In genomic region chr15:32244956-32245836, GRCm38 (mm10) we compare ENCODE assay signal across 7 mouse cellular contexts. TPM values are rescaled to one million over a fixed set of nuclear protein-coding genes. Genes with fewer than 3 reads are reported as not detected.
DNase-seq lines count a peak whose midpoint lies in the region; ATAC-seq and TF ChIP-seq lines count a peak whose summit lies in the region.

No protein-coding gene starts in this region.

- no peak for TF ChIP-seq EP300 in ES-Bruce4 (IDR thresholded peaks at IDR 0.05; ENCODE audit: insufficient read depth, low read depth, low read length)

- ATAC-seq in kidney, embryonic 15.5 days (replicated peaks; ENCODE audit: low FRiP score): peak; percentile 77
- peak; percentile 64 for ATAC-seq in lung, embryonic 16.5 days (ENCODE audit: low read depth)

- H3K27me3 ChIP-seq in ES-Bruce4 (ENCODE audit: control insufficient read depth, insufficient read depth, low read length, poor library complexity, severe bottlenecking): no peaks in the 10 kb centered on the region
- no peaks in the 10 kb centered on the region for H3K27me3 ChIP-seq in kidney, embryonic 15.5 days
- no peaks in the 10 kb centered on the region for H3K27me3 ChIP-seq in lung, embryonic 16.5 days (ENCODE audit: control insufficient read depth, insufficient read depth, low read depth, low read length)

- TF ChIP-seq POLR2A in ES-Bruce4 (IDR thresholded peaks at IDR 0.05; ENCODE audit: insufficient read depth, low read length): no peak

- no peak overlapping the region for H3K27ac ChIP-seq in ES-Bruce4 (ENCODE audit: insufficient read depth, low read length)
- H3K27ac ChIP-seq in kidney, embryonic 15.5 days: peak overlapping the region; percentile 64
- peak overlapping the region; percentile 76 for H3K27ac ChIP-seq in lung, embryonic 16.5 days (ENCODE audit: low read length)

- WGBS in kidney, embryonic 15.5 days: under 1% methylated on average over 52 of the region's 52 CpGs
- WGBS in lung, embryonic 16.5 days: under 1% methylated on average over 52 of the region's 52 CpGs

- H3K36me3 ChIP-seq in ES-Bruce4 (ENCODE audit: control insufficient read depth, insufficient read depth, low read length, poor library complexity, severe bottlenecking): no peaks in the 10 kb centered on the region
- peaks cover 14% of the 10 kb centered on the region for H3K36me3 ChIP-seq in kidney, embryonic 15.5 days
- peaks cover 4% of the 10 kb centered on the region; the same call in 1 of the 2 replicates for H3K36me3 ChIP-seq in lung, embryonic 16.5 days (ENCODE audit: control insufficient read depth, insufficient read depth, low read length)

- H3K9ac ChIP-seq in ES-Bruce4 (ENCODE audit: low read depth, poor library complexity, severe bottlenecking): peak overlapping the region; percentile 79
- peak overlapping the region; percentile 71 for H3K9ac ChIP-seq in kidney, embryonic 15.5 days
- H3K9ac ChIP-seq in lung, embryonic 16.5 days (ENCODE audit: low read length): peak overlapping the region; percentile 77

- H3K4me2 ChIP-seq in kidney, embryonic 15.5 days: peak overlapping the region; percentile 97
- H3K4me2 ChIP-seq in lung, embryonic 16.5 days (ENCODE audit: low read depth, low read length): peak overlapping the region; percentile 83

- DNase-seq in 3T3-L1 (ENCODE audit: low read depth, low spot score): peak; percentile 58
- DNase-seq in cerebellum, postnatal 36 days: peak; percentile 45 to 56
- peak; percentile 36 to 61 for DNase-seq in gastrocnemius, postnatal 4 days (ENCODE audit: low spot score in 2 of 2)
- DNase-seq in right cerebral cortex, postnatal 25 days: peak; percentile 39

- H3K4me1 ChIP-seq in ES-Bruce4 (ENCODE audit: control insufficient read depth, insufficient read depth, low read length): no peaks in the 10 kb centered on the region
- peaks cover 22% of the 10 kb centered on the region for H3K4me1 ChIP-seq in kidney, embryonic 15.5 days
- H3K4me1 ChIP-seq in lung, embryonic 16.5 days (replicated peaks; ENCODE audit: control insufficient read depth, insufficient read depth, low read length): peaks cover 15% of the 10 kb centered on the region

- H3K9me3 ChIP-seq in ES-Bruce4 (replicated peaks; ENCODE audit: control insufficient read depth, insufficient read depth, low read length, poor library complexity, severe bottlenecking): no peaks in the 10 kb centered on the region
- no peaks in the 10 kb centered on the region for H3K9me3 ChIP-seq in kidney, embryonic 15.5 days (replicated peaks)
- no peaks in the 10 kb centered on the region for H3K9me3 ChIP-seq in lung, embryonic 16.5 days (ENCODE audit: control insufficient read depth, low read length)

- TF ChIP-seq CTCF in ES-Bruce4 (IDR thresholded peaks at IDR 0.05; ENCODE audit: low read depth, low read length): no peak

- H3K4me3 ChIP-seq in ES-Bruce4 (ENCODE audit: low read depth, low read length): peak overlapping the region; percentile 69
- H3K4me3 ChIP-seq in kidney, embryonic 15.5 days (replicated peaks): peak overlapping the region; percentile 73
- H3K4me3 ChIP-seq in lung, embryonic 16.5 days (ENCODE audit: low read length): peak overlapping the region; percentile 62

RNA-seq across cellular contexts. Expression of gene Sema5a, which starts 0.6 kb away (rescaled TPM):
- 2.8 and 2.9 TPM in 2 replicates for polyA plus RNA-seq in ES-Bruce4 (2011; ENCODE audit: insufficient read depth, insufficient read length, low read depth, missing spikeins)
- total RNA-seq in gastrocnemius, postnatal 4 days (2021): 10 to 100 TPM; 43.0 to 43.4 TPM
- polyA plus RNA-seq in kidney, embryonic 15.5 days (2015; fragmentation: Nextera tagmentation; extraction: Ambion mirVana): 25.2 and 26.3 TPM in 2 replicates
- 13.6 and 14.0 TPM in 2 replicates for polyA plus RNA-seq in lung, embryonic 16.5 days (2015; fragmentation: Nextera tagmentation; extraction: Ambion mirVana)
